Mouse (Mus musculus) bone marrow macrophage, adult 2 months (primary cell): ENCODE data around the gene Igf1r.

ENCODE experiments used
- CTCF ChIP-seq: IDR thresholded peaks from 2 replicates; pipeline ENCODE4 v1.5.1; 2012; ENCODE audit warnings: low read depth, mild to moderate bottlenecking, low read length, moderate library complexity
- POLR2A ChIP-seq: IDR thresholded peaks from 2 replicates; pipeline ENCODE4 v1.6.1; 2012; ENCODE audit warnings: mild to moderate bottlenecking, low read depth, low read length, borderline replicate concordance

- no peak for TF ChIP-seq CTCF
- no peak for TF ChIP-seq POLR2A
These were observed 220.1 kb downstream of the Igf1r start for GRCm38 (mm10) chr7:68172776-68173175.
